Mouse (Mus musculus) layer of hippocampus, adult 2 months (tissue): ENCODE measurements at regions not wholly inside any gene's neighbourhood (a gene's known extent, or its start where the extent isn't known, plus 50 kb on each side); places are given as distances from the start of the nearest gene placed in this dataset.

Experiments
- DNase-seq, 2 experiments: peaks; one replicate each; pipeline ENCODE4 v3.0.0; 2022; ENCODE audit warnings: low spot score in 2 of 2
- H3K27ac ChIP-seq: fragments of 200-600 bp; 2 replicates; pipeline ENCODE4 v1.8.1; 2022
- H3K4me3 ChIP-seq: fragments of 200-600 bp; 2 replicates; pipeline ENCODE4 v1.8.1; 2022; ENCODE audit warnings: mild to moderate bottlenecking
- CTCF ChIP-seq: fragments of 200-600 bp; conservative IDR thresholded peaks from 2 replicates; pipeline ENCODE4 v1.8.1; 2022; ENCODE audit warnings: antibody characterized with exemption, mild to moderate bottlenecking, moderate library complexity

DNA sequence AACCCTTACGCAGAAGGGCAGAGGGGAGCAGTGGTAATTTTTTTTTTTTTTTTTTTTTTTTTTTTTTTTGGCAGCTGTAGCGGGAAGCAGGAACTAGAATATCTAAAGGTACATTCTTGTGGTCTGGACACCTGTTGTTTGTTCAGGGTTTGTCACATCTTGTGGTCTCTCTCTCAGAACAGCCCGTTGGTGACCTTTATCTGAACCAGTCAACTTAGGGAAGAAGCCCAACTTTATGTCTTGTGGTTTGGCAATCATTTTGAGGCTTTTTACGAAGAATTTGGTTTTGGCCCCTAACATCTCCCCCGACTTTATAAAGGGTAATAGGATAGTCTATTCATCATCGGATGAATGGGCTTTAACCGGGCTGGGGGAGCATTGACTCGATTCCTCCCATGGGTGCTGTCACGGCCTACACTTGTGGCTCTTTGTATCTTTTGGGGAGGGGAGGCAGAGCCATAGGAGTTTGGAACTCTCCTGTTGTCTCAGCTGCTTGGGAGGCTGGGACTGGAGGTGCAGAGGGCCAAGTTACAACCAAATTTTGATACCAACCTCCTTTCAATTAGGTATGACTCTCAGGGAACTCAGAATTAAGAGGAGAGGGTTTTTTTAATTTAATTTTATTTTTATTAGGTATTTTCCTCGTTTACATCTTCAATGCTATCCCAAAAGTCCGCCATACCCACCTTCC lies 609.4 kb upstream of the Cntn5 start:
- TF ChIP-seq CTCF, result no peak
- Histone ChIP-seq H3K27ac (no peak overlapping the region), H3K4me3 (no peak overlapping the region)
- DNase-seq, result no peak
